Mouse (Mus musculus) intestine, embryonic 14.5 days (tissue): ENCODE data around the gene Tspear. TPM values are rescaled to one million over a fixed set of nuclear protein-coding genes. Genes with fewer than 3 reads are reported as not detected.

ENCODE experiments used
- ATAC-seq: fragments of 200-750 bp; cut with Nextera tagmentation; replicated peaks from 2 replicates; pipeline ENCODE4 v1.8.0; 2017; ENCODE audit warnings: low read depth, moderate number of reproducible peaks, moderate TSS enrichment, moderate library complexity; ENCODE audit not compliant: low FRiP score, low TSS enrichment
- DNase-seq: peaks from one replicate; pipeline ENCODE4 v3.0.0-alpha.2; 2018; ENCODE audit warnings: low spot score
- H3K27ac ChIP-seq: fragments of 300-500 bp; sonication (generic); 2 replicates; pipeline ENCODE4 v1.5.1; 2014; ENCODE audit warnings: low read depth, mild to moderate bottlenecking, control low read depth
- H3K27me3 ChIP-seq: fragments of 300-500 bp; sonication (generic); replicated peaks from 2 replicates; pipeline ENCODE4 v1.6.1; 2014; ENCODE audit warnings: low read length, control low read depth; ENCODE audit not compliant: control insufficient read depth, insufficient read depth
- H3K36me3 ChIP-seq: fragments of 300-500 bp; sonication (generic); 2 replicates; pipeline ENCODE4 v1.6.1; 2014; ENCODE audit warnings: low read length, control low read depth; ENCODE audit not compliant: control insufficient read depth, insufficient read depth
- H3K4me1 ChIP-seq: fragments of 300-500 bp; sonication (generic); replicated peaks from 2 replicates; pipeline ENCODE4 v1.6.1; 2014; ENCODE audit warnings: low read length, control low read depth, mixed read lengths; ENCODE audit not compliant: control insufficient read depth, insufficient read depth
- H3K4me2 ChIP-seq: fragments of 300-500 bp; sonication (generic); 2 replicates; pipeline ENCODE4 v1.6.1; 2014; ENCODE audit warnings: low read length
- H3K4me3 ChIP-seq: fragments of 300-500 bp; sonication (generic); 2 replicates; pipeline ENCODE4 v1.5.1; 2014; ENCODE audit warnings: low read depth, low read length, control low read depth, mixed read lengths
- H3K9ac ChIP-seq: fragments of 300-500 bp; sonication (generic); 2 replicates; pipeline ENCODE4 v1.6.1; 2014; ENCODE audit warnings: mild to moderate bottlenecking, low read length
- H3K9me3 ChIP-seq: fragments of 300-500 bp; sonication (generic); 2 replicates; pipeline ENCODE4 v1.6.1; 2016; ENCODE audit warnings: low read length, control low read depth; ENCODE audit not compliant: control insufficient read depth
- WGBS: fragments of 180-500 bp; shearing (Covaris S2); extraction: QIAGEN DNeasy Blood & Tissue Kit; methylation state at CpG from one replicate; pipeline ENCODE4 v1.1.7; 2014; 5-methylcytosine and 5-hydroxymethylcytosine counted together
- polyA plus RNA-seq: library from polyadenylated mRNA; unstranded; fragments of >200 nt; fragmentation: Nextera tagmentation; extraction: Ambion mirVana; gene quantifications from 2 replicates; pipeline ENCODE4 v1.2.1, GENCODE M21; 2014

Tspear gene
- polyA plus RNA-seq, 1 experiment from 2014 or later = 1.2 TPM

GRCm38 (mm10) chr10:77663949-77664665 is 22.3 kb upstream of the Tspear start:
- ATAC-seq (no peak), DNase-seq (no peak)
- Histone ChIP-seq H3K27me3 (no peaks in the 10 kb centered on the region), H3K9ac (no peak overlapping the region), H3K9me3 (no peaks in the 10 kb centered on the region), H3K27ac (no peak overlapping the region), H3K4me2 (no peak overlapping the region), H3K4me3 (no peak overlapping the region), H3K36me3 (no peaks in the 10 kb centered on the region), H3K4me1 (no peaks in the 10 kb centered on the region)
- WGBS = 35% methylated on average over 43 of the region's 43 CpGs

DNA sequence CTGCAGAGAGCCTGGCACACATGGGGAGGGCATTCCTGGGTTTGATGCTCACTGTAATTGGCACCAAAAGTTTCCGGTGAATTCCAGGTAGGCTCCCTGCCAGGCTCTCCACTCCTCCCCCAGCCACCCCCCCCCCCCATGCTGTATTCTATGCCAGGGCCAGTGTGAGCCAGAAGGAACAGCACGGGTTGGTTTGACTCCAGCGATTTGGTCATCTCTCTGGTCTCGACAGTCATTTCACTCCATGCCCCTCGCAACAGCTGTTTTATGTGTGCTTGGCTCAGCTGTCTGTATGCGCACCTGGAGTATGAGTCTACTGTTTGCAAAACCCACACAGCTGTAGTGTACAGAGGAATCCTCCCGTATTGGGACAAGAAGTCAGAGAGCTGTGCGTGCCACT is 20.0 kb upstream of the Tspear start:
- H3K9me3 ChIP-seq = no peaks in the 10 kb centered on the region
- no peaks in the 10 kb centered on the region for H3K36me3 ChIP-seq
- H3K4me3 ChIP-seq = no peak overlapping the region
- no peak overlapping the region for H3K27ac ChIP-seq
- DNase-seq (no peak), ATAC-seq (no peak)
- 71% methylated on average over 8 of the region's 8 CpGs for WGBS
- no peak overlapping the region for H3K9ac ChIP-seq
- H3K4me1 ChIP-seq = no peaks in the 10 kb centered on the region
- no peak overlapping the region for H3K4me2 ChIP-seq
- H3K27me3 ChIP-seq = no peaks in the 10 kb centered on the region

- no peak overlapping the region for H3K4me3 ChIP-seq
- 83% methylated on average over 4 of the region's 4 CpGs for WGBS
- H3K36me3 ChIP-seq = no peaks in the 10 kb centered on the region
- H3K9ac ChIP-seq = no peak overlapping the region
- DNase-seq (no peak), ATAC-seq (no peak)
- no peaks in the 10 kb centered on the region for H3K27me3 ChIP-seq
- H3K9me3 ChIP-seq = no peaks in the 10 kb centered on the region
- H3K4me2 ChIP-seq = no peak overlapping the region
- H3K27ac ChIP-seq = no peak overlapping the region
- no peaks in the 10 kb centered on the region for H3K4me1 ChIP-seq
Observed at GRCm38 (mm10) chr10:77667402-77667801, 19.0 kb upstream of the Tspear start.

DNA sequence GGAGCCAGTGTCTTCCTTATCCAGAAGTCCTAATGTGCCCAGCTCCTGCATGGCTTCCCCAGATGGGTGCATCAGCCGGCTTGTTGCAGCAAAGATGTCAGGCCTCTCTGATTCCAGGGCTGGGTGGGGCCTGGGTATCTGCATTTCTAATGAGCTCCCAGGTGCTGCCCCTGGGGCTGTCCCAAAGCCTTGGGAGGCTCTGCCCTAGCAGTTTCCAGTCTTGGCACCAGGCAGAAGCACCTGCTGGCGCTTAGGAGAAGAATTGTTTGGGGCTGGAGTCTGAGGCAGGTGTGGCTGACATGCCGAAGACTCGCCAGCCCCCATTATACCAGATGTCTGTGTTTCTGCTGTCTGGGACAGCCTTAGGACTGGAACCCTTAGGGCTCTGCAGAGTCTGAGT is 15.7 kb upstream of the Tspear start:
- Histone ChIP-seq H3K36me3 (no peaks in the 10 kb centered on the region), H3K4me3 (no peak overlapping the region), H3K4me2 (no peak overlapping the region), H3K4me1 (no peaks in the 10 kb centered on the region), H3K9ac (no peak overlapping the region), H3K27ac (no peak overlapping the region), H3K9me3 (no peaks in the 10 kb centered on the region), H3K27me3 (0 out of 2 replicates have a peak, but pooled peaks cover 2% of the 10 kb centered on the region)
- WGBS = 71% methylated on average over 4 of the region's 4 CpGs
- DNase-seq (no peak), ATAC-seq (no peak)

- Histone ChIP-seq H3K36me3 (no peaks in the 10 kb centered on the region), H3K27ac (no peak overlapping the region), H3K9me3 (no peaks in the 10 kb centered on the region), H3K4me1 (no peaks in the 10 kb centered on the region), H3K9ac (no peak overlapping the region), H3K4me3 (no peak overlapping the region), H3K27me3 (peaks cover 3% of the 10 kb centered on the region; the same call in 1 of the 2 replicates), H3K4me2 (no peak overlapping the region)
- DNase-seq (no peak), ATAC-seq (no peak)
- WGBS = 32% methylated on average over 4 of the region's 4 CpGs
Observed at GRCm38 (mm10) chr10:77671519-77671918, 14.8 kb upstream of the Tspear start.

DNA sequence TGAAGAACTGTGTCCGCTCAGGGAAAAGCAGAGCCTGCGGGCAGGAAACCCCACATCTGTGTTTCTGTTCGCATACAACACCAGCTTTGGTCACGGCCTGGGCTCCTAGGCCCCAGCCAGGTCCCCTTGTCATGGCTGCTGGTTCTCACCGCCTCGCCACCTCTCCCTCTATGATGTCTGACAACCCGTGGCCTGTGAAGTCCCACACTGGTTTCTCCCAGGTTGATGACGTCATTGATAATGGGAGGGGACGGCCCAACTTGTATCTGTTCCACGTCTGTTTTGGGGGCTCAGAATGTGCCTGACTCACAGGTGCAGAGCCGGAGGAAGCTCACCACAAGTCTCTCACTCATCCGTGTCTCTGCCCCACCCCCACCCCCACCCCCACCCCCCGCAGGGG is 12.6 kb upstream of the Tspear start:
- Histone ChIP-seq H3K9me3 (no peaks in the 10 kb centered on the region), H3K9ac (no peak overlapping the region), H3K4me2 (no peak overlapping the region), H3K4me1 (peaks cover 5% of the 10 kb centered on the region; the same call in 1 of the 2 replicates), H3K36me3 (no peaks in the 10 kb centered on the region), H3K4me3 (no peak overlapping the region), H3K27me3 (peaks cover 23% of the 10 kb centered on the region), H3K27ac (no peak overlapping the region)
- DNase-seq (no peak), ATAC-seq (no peak)
- WGBS = 56% methylated on average over 13 of the region's 13 CpGs

DNA sequence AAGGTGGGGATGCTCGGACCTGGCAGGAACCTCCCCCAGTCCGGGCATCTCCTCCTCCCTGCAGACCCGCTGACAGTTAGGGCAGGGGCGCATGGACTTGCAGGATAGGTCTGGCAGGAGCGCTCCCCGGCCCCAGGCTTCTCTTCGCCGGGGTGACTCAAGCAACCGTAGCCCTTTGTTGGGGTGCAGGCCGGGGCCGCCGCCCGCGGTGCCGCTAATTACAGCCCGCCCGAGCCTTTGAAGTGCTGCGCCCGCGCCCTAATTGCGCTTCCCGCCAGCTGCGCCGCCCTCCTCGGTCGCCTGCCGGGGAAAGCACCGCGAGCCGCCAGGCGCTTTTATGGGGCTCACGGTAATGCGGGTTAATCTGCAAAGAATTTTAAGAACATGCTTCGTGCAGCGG is 8.8 kb upstream of the Tspear start:
- Histone ChIP-seq H3K9ac (no peak overlapping the region), H3K4me2 (peak overlapping the region; percentile 50), H3K27me3 (peaks cover 29% of the 10 kb centered on the region), H3K36me3 (no peaks in the 10 kb centered on the region), H3K9me3 (no peaks in the 10 kb centered on the region), H3K27ac (no peak overlapping the region), H3K4me3 (peak overlapping the region; percentile 18), H3K4me1 (peaks cover 5% of the 10 kb centered on the region; the same call in 1 of the 2 replicates)
- ATAC-seq = no peak
- no peak for DNase-seq
- under 1% methylated on average over 35 of the region's 35 CpGs for WGBS

GRCm38 (mm10) chr10:77682994-77683393 is 3.4 kb upstream of the Tspear start:
- Histone ChIP-seq H3K4me2 (no peak overlapping the region), H3K27me3 (peaks cover 47% of the 10 kb centered on the region)
- ATAC-seq = no peak

DNA sequence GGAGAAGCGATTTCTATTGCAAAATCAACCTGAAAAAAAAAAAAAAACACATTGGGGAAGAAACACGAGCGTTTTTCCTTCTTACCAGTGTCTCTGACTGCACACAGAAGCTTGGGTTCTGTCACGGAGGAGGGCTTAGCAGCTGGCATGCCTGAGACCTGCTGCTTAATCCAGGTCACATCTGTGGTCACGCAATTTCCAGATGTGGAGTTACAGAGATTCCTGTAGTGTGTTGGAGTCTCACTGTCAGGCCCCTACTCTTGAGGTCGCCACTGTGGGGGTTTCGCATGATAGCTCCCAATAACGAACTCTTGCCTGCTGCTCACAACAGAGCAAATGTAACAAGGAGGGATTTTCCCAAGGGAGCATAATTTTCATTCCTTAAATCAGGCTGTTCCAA is 2.2 kb upstream of the Tspear start:
- Histone ChIP-seq H3K4me1 (no peaks in the 10 kb centered on the region), H3K36me3 (no peaks in the 10 kb centered on the region), H3K4me2 (no peak overlapping the region), H3K4me3 (no peak overlapping the region), H3K9me3 (no peaks in the 10 kb centered on the region), H3K27ac (no peak overlapping the region), H3K27me3 (peaks cover 36% of the 10 kb centered on the region), H3K9ac (no peak overlapping the region)
- DNase-seq = no peak
- ATAC-seq = no peak
- WGBS = 32% methylated on average over 8 of the region's 8 CpGs

More at GRCm38 (mm10) chr10:77682994-77683393, 3.4 kb upstream of the Tspear start:
- no peaks in the 10 kb centered on the region for H3K36me3 ChIP-seq
- no peak overlapping the region for H3K4me3 ChIP-seq
- no peak for DNase-seq
- WGBS = 77% methylated on average over 7 of the region's 7 CpGs
- peaks cover under 1% of the 10 kb centered on the region; the same call in 1 of the 2 replicates for H3K4me1 ChIP-seq
- H3K27ac ChIP-seq = no peak overlapping the region
- H3K9ac ChIP-seq = no peak overlapping the region
- no peaks in the 10 kb centered on the region for H3K9me3 ChIP-seq
